Mouse (Mus musculus) erythroblast, embryonic 14.5 days (primary cell): ENCODE results near the gene Rflnb.

Source experiments
- GATA1 ChIP-seq: IDR thresholded peaks from 2 replicates; pipeline ENCODE4 v1.6.1; 2012; ENCODE audit warnings: low read length, inconsistent platforms, mixed read lengths
- TAL1 ChIP-seq: IDR thresholded peaks from 3 replicates; pipeline ENCODE4 v1.6.1; 2012; ENCODE audit warnings: low read length, inconsistent platforms, mixed read lengths

- TF ChIP-seq GATA1 (no peak), TAL1 (no peak)
Observed at GRCm38 (mm10) chr11:75991911-75992310, 35.7 kb downstream of the Rflnb start.
